Mouse (Mus musculus): Measurements from ENCODE around the gene Ppfia3. TPM values are rescaled to one million over a fixed set of nuclear protein-coding genes. Genes with fewer than 3 reads are reported as not detected.
A peak's percentile ranks its signal among the peaks of the same experiment; 100 is the strongest.
"Not testable (repeated sequence)": the region's sequence is repeated elsewhere in the genome, so short reads cannot be mapped to it uniquely, and the experiment has no call there.

The Ppfia3 gene
- 100 to 1,000 TPM; 129 to 134 TPM for total RNA-seq (2021)

GRCm38 (mm10) chr7:45366652-45367019 is at the start of gene Ppfia3:
Gene Ppfia3 (minus strand): TSS chr7:45367019.
- peak in 1 of 2 experiments; percentile 48 for DNase-seq (ENCODE audit: extremely low spot score in 1 of 2, low spot score in 1 of 2)

- DNase-seq (ENCODE audit: extremely low spot score in 1 of 2, low spot score in 1 of 2), result no peak
These were observed 48.8 kb upstream of the Ppfia3 start for GRCm38 (mm10) chr7:45415636-45416035.

GRCm38 (mm10) chr7:45414740-45415224 is 48.0 kb upstream of the Ppfia3 start:
- DNase-seq (ENCODE audit: extremely low spot score in 1 of 2, low spot score in 1 of 2), result no peak

GRCm38 (mm10) chr7:45413864-45414739 is 47.3 kb upstream of the Ppfia3 start:
- no peak for DNase-seq (ENCODE audit: extremely low spot score in 1 of 2, low spot score in 1 of 2)

GRCm38 (mm10) chr7:45413113-45413863 is 46.5 kb upstream of the Ppfia3 start, which contains the start of gene Ntf5:
Gene Ntf5 (plus strand): TSS chr7:45413695.
- no peak for DNase-seq (ENCODE audit: extremely low spot score in 1 of 2, low spot score in 1 of 2)

- no peak for DNase-seq (ENCODE audit: extremely low spot score in 1 of 2, low spot score in 1 of 2)
These were observed 45.6 kb upstream of the Ppfia3 start for GRCm38 (mm10) chr7:45412421-45412820.

- DNase-seq (ENCODE audit: extremely low spot score in 1 of 2, low spot score in 1 of 2), result no peak
These were observed 42.8 kb upstream of the Ppfia3 start for GRCm38 (mm10) chr7:45409497-45410163.

- DNase-seq (ENCODE audit: extremely low spot score in 1 of 2, low spot score in 1 of 2), result no peak
These were observed 42.1 kb upstream of the Ppfia3 start for GRCm38 (mm10) chr7:45408949-45409348.

- no peak for DNase-seq (ENCODE audit: extremely low spot score in 1 of 2, low spot score in 1 of 2)
These were observed 41.5 kb upstream of the Ppfia3 start for GRCm38 (mm10) chr7:45408351-45408750.

- DNase-seq (ENCODE audit: extremely low spot score in 1 of 2, low spot score in 1 of 2), result no peak
These were observed 41.0 kb upstream of the Ppfia3 start for GRCm38 (mm10) chr7:45407836-45408235.

GRCm38 (mm10) chr7:45406157-45407156 is 39.6 kb upstream of the Ppfia3 start:
- no peak for DNase-seq (ENCODE audit: extremely low spot score in 1 of 2, low spot score in 1 of 2)

- DNase-seq (ENCODE audit: extremely low spot score in 1 of 2, low spot score in 1 of 2), result peak; percentile 61 to 82
These were observed 38.6 kb upstream of the Ppfia3 start, which contains the start of gene Kcna7 for GRCm38 (mm10) chr7:45405091-45406075. Gene Kcna7 (plus strand): TSS chr7:45405653.

GRCm38 (mm10) chr7:45403532-45404261 is 36.9 kb upstream of the Ppfia3 start:
- peak in 1 of 2 experiments; percentile 57 for DNase-seq (ENCODE audit: extremely low spot score in 1 of 2, low spot score in 1 of 2)

GRCm38 (mm10) chr7:45401521-45402085 is 34.8 kb upstream of the Ppfia3 start:
- DNase-seq (ENCODE audit: extremely low spot score in 1 of 2, low spot score in 1 of 2), result no peak

- DNase-seq (ENCODE audit: extremely low spot score in 1 of 2, low spot score in 1 of 2), result no peak
These were observed 30.0 kb upstream of the Ppfia3 start for GRCm38 (mm10) chr7:45396787-45397186.

- not testable (repeated sequence) for DNase-seq (ENCODE audit: extremely low spot score in 1 of 2, low spot score in 1 of 2)
These were observed 29.5 kb upstream of the Ppfia3 start for GRCm38 (mm10) chr7:45396337-45396775.
